Mouse (Mus musculus) cortical plate, adult 2 months (tissue): ENCODE results near the gene Lyrm9.
"Not testable (repeated sequence)": the region's sequence is repeated elsewhere in the genome, so short reads cannot be mapped to it uniquely, and the experiment has no call there.

Experiments used
- CTCF ChIP-seq: fragments of 200-500 bp; IDR thresholded peaks from 2 replicates; pipeline ENCODE4 v1.5.1; 2011; ENCODE audit warnings: mild to moderate bottlenecking, control low read depth, low read length; ENCODE audit not compliant: insufficient read depth; ENCODE audit errors: extremely low read depth
- POLR2A ChIP-seq: fragments of 200-500 bp; IDR thresholded peaks from 2 replicates; pipeline ENCODE4 v1.6.1; 2011; ENCODE audit warnings: mild to moderate bottlenecking, low read length, control low read depth; ENCODE audit not compliant: insufficient read depth; ENCODE audit errors: extremely low read depth

DNA sequence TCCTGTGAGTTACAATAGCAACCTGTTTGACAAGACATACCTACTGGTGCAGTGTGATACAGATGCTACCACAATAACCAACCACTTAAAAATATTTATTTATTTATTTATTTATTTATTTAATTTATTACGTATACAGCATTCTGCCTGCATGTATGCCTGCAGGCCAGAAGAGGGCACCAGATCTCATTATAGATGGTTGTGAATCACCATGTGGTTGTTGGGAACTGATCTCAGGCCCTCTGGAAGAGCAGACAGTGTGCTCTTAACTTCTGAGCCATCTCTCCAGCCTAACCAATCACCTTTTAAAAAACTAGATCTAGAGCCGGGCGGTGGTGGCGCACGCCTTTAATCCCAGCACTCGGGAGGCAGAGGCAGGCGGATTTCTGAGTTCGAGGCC, 42.8 kb downstream of the Lyrm9 start:
- TF ChIP-seq CTCF, POLR2A: not testable (repeated sequence)
